Mouse (Mus musculus) myocyte (in vitro differentiated cells): Measurements from ENCODE around the gene Camk1g. TPM values are rescaled to one million over a fixed set of nuclear protein-coding genes. Genes with fewer than 3 reads are reported as not detected.

Source experiments
- H3K27me3 ChIP-seq: one replicate; pipeline ENCODE4 v1.6.1; 2011; ENCODE audit not compliant: control insufficient read depth, insufficient read depth, insufficient read length
- H3K36me3 ChIP-seq: one replicate; pipeline ENCODE4 v1.6.1; 2011; ENCODE audit not compliant: control insufficient read depth, insufficient read depth
- H3K4me2 ChIP-seq: one replicate; pipeline ENCODE4 v1.6.1; 2011; ENCODE audit warnings: low read depth, control low read depth
- H3K4me3 ChIP-seq: one replicate; pipeline ENCODE4 v1.5.1; 2011; ENCODE audit warnings: mild to moderate bottlenecking, control low read depth, moderate library complexity
- H3K79me2 ChIP-seq: one replicate; pipeline ENCODE4 v1.6.1; 2011; ENCODE audit not compliant: control insufficient read depth, insufficient read depth
- H3ac ChIP-seq: one replicate; pipeline ENCODE4 v1.6.1; 2011; ENCODE audit not compliant: control insufficient read depth, insufficient read length
- CEBPB ChIP-seq: IDR thresholded peaks from 2 replicates; pipeline ENCODE4 v1.6.1; 2011; ENCODE audit warnings: mild to moderate bottlenecking, moderate library complexity; ENCODE audit not compliant: poor library complexity, insufficient read depth, severe bottlenecking
- E2F4 ChIP-seq: IDR thresholded peaks from one replicate; pipeline ENCODE4 v1.6.1; 2011; ENCODE audit warnings: mild to moderate bottlenecking, control low read depth, moderate library complexity; ENCODE audit not compliant: insufficient read depth
- MAX ChIP-seq: IDR thresholded peaks from one replicate; pipeline ENCODE4 v1.6.1; 2011; ENCODE audit warnings: low read depth, mild to moderate bottlenecking, control low read depth
- MYOD1 ChIP-seq, 3 experiments: IDR thresholded peaks; one replicate each; pipeline ENCODE4 v1.6.1; 2011; ENCODE audit warnings: control low read depth in 2 of 3, low read depth in 2 of 3, mild to moderate bottlenecking in 2 of 3, moderate library complexity in 1 of 3; ENCODE audit not compliant: insufficient read length in 2 of 3, control insufficient read depth in 1 of 3
- MYOG ChIP-seq, 3 experiments: IDR thresholded peaks; one replicate each; pipeline ENCODE4 v1.6.1; 2011; ENCODE audit warnings: control low read depth in 2 of 3, low read depth in 2 of 3, mild to moderate bottlenecking in 2 of 3; ENCODE audit not compliant: insufficient read length in 2 of 3, control insufficient read depth in 1 of 3, insufficient read depth in 1 of 3
- POLR2A ChIP-seq: IDR thresholded peaks from one replicate; pipeline ENCODE4 v1.6.1; 2011; ENCODE audit warnings: low read depth, mild to moderate bottlenecking, control low read depth, moderate library complexity; ENCODE audit not compliant: insufficient read length
- POLR2AphosphoS2 ChIP-seq: IDR thresholded peaks from one replicate; pipeline ENCODE4 v1.6.1; 2011; ENCODE audit warnings: low read depth, control low read depth; ENCODE audit not compliant: insufficient read length
- REST ChIP-seq: IDR thresholded peaks from one replicate; pipeline ENCODE4 v1.6.1; 2011; ENCODE audit warnings: mild to moderate bottlenecking, control low read depth, moderate library complexity; ENCODE audit not compliant: insufficient read depth, insufficient read length
- SRF ChIP-seq: IDR thresholded peaks from one replicate; pipeline ENCODE4 v1.6.1; 2011; ENCODE audit warnings: low read depth; ENCODE audit not compliant: control insufficient read depth, insufficient read length
- TCF12 ChIP-seq: IDR thresholded peaks from one replicate; pipeline ENCODE4 v1.6.1; 2011; ENCODE audit warnings: mild to moderate bottlenecking, control low read depth; ENCODE audit not compliant: poor library complexity, insufficient read depth, severe bottlenecking
- TCF3 ChIP-seq: IDR thresholded peaks from one replicate; pipeline ENCODE4 v1.6.1; 2011; ENCODE audit warnings: low read depth, control low read depth; ENCODE audit not compliant: insufficient read length
- USF1 ChIP-seq: IDR thresholded peaks from one replicate; pipeline ENCODE4 v1.6.1; 2011; ENCODE audit warnings: low read depth, mild to moderate bottlenecking, control low read depth, moderate library complexity
- polyA plus RNA-seq: library from polyadenylated mRNA; unstranded; fragments of >200 nt; fragmentation: generic; extraction: Trizol; gene quantifications from one replicate; pipeline ENCODE4 v1.2.1, GENCODE M21; 2012; ENCODE audit warnings: missing spikeins

Camk1g gene
- polyA plus RNA-seq, 1 experiment: 4.1 TPM

DNA sequence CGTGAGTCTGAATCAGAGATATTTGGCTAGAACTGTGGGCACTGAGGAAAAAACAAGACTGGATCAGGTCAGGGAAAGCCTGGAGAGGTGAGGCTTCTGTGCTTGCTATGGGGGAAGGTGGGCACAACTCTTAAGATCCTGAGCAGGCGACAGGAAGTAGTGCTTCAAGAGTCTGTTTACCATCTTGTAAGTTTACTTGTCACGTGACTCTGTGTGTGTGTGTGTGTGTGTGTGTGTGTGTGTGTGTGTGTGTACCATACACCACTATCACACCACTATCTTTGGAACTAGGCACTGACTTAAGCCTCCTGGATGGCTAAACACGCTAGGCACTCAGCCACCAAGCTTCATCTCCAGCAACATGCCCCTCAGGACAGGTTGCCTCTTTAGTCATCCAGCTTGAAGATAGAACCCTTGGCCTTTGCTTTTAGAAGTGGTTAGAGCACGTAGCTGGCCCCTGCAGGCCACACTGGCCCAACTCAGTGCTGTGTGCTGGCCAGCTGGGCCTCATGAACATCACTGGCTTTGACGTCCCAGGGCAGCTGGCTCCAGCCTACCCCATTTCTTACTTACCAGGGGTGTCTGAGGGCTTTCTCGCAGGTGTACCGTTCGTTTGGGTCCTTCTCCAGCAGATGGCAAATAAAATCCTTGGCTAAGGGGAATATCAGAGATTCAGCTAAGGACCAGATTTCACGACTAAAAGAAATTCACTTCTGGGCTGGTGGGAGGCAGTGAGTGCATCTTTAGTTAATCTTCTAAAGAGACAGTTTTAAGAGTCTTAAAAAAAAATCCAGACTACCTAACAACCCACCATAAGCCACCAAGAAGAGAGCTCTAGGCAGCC, 20.2 kb downstream of the Camk1g start:
- no peak overlapping the region for H3K4me2 ChIP-seq
- H3K36me3 ChIP-seq: no peaks in the 10 kb centered on the region
- no peak overlapping the region for H3K4me3 ChIP-seq
- no peaks in the 10 kb centered on the region for H3K27me3 ChIP-seq
- no peaks in the 10 kb centered on the region for H3K79me2 ChIP-seq
- no peak overlapping the region for H3ac ChIP-seq
- TF ChIP-seq TCF12: no peak
- peak in 2 of 3 experiments; percentile 85 to 87 for TF ChIP-seq MYOD1 (IDR thresholded peaks at IDR 0.05; ENCODE audit: control insufficient read depth in 1 of 3, insufficient read length in 2 of 3, low read depth in 2 of 3)
- TF ChIP-seq MYOG (IDR thresholded peaks at IDR 0.05; ENCODE audit: control insufficient read depth in 1 of 3, insufficient read depth in 1 of 3, insufficient read length in 2 of 3, low read depth in 2 of 3): no peak
- no peak for TF ChIP-seq MAX
- no peak for TF ChIP-seq POLR2A
- TF ChIP-seq REST: no peak

DNA sequence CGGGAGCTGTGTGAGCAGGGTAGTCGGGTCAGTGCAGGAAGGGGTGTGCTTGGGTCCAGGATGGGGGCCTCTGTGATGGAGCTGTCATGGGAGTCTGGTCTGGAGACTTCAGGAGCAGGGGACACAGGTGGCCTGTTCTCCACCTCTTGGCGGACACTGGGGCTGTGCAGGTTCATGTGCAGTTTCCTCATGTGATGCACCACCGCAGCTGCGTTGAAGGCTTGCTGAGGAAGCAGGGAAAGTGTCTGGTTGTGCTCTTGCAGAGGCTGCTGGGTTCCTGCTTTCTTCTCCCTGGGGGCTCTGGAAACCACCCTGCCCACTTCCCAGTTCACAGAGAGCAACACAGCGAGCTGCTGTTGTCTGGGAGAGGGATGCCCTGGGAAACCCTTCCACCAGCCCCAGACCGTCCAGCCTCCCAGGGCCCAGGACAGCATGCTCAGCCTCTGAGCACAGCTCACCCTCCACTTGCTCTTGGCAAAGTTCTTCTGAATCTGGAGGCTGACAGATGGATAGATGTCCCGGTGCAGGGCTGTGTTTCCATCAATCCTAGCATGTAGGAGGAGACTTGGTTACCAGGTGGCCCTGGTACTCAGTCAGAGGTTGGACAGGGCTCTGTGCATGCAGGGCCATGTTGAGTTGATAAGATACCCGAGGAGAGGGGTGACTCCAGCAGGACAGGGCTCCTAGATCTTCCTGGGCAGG, 21.7 kb downstream of the Camk1g start:
- no peaks in the 10 kb centered on the region for H3K79me2 ChIP-seq
- no peak overlapping the region for H3K4me3 ChIP-seq
- TF ChIP-seq REST (no peak), MAX (no peak), TCF12 (no peak), CEBPB (no peak), TCF3 (no peak), SRF (no peak), MYOD1 (IDR thresholded peaks at IDR 0.05; ENCODE audit: control insufficient read depth in 1 of 3, insufficient read length in 2 of 3, low read depth in 2 of 3) (no peak)
- H3K27me3 ChIP-seq: no peaks in the 10 kb centered on the region
- no peak overlapping the region for H3ac ChIP-seq
- no peak overlapping the region for H3K4me2 ChIP-seq
- H3K36me3 ChIP-seq: no peaks in the 10 kb centered on the region

DNA sequence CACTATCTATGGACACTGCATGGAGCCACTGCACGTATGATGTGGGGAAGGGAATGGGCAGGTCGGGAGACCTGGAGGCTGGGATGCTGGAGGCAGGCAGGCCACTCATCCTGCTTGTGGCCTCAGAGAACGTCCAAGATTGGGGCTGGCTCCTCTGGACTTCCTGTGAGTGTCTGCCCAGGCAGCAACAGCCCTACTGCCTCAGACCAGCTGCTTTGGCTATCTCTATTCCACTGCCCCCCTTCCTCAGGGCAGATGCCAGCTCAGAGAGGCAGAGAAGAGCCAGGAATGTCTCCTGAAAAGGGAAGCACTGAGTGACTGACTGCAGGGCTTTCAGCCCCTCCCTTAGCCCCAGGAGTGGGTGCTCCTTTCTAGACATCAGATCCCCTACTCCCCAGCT, 23.2 kb downstream of the Camk1g start:
- TF ChIP-seq USF1 (no peak), E2F4 (no peak), MYOD1 (IDR thresholded peaks at IDR 0.05; ENCODE audit: control insufficient read depth in 1 of 3, insufficient read length in 2 of 3, low read depth in 2 of 3) (peak in 2 of 3 experiments; percentile 54 to 82), MYOG (IDR thresholded peaks at IDR 0.05; ENCODE audit: control insufficient read depth in 1 of 3, insufficient read depth in 1 of 3, insufficient read length in 2 of 3, low read depth in 2 of 3) (peak in 2 of 3 experiments; percentile 35 to 69), CEBPB (no peak), SRF (no peak), MAX (no peak), TCF3 (no peak), POLR2A (no peak), POLR2AphosphoS2 (no peak), REST (no peak)
- Histone ChIP-seq H3K4me2 (no peak overlapping the region), H3K4me3 (no peak overlapping the region)

DNA sequence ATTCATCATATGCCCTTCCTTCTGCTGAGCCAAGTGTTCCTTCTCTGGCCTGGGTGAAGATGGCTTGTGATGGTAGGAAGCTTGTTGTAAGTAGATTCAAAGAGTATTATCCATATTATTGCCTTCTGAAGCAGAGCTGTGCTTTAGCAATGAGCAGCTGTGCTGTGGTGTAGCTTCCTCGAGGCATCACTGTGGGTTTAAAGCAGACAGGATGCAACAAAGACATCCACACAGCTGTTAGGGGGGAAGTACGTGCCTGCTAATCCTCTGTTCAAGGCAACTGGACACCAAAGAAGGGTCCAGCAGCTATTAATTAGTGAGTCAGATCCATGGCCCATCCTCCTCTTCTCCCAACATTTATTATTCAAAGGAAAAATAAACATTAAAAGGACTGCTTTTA, 25.1 kb downstream of the Camk1g start:
- TF ChIP-seq MYOG (IDR thresholded peaks at IDR 0.05; ENCODE audit: control insufficient read depth in 1 of 3, insufficient read depth in 1 of 3, insufficient read length in 2 of 3, low read depth in 2 of 3) (peak; percentile 60 to 85 (median 68)), MAX (no peak), POLR2A (peak; percentile 17), CEBPB (peak; percentile 51; the same call in 1 of the 2 replicates), TCF12 (peak; percentile 63), TCF3 (peak; percentile 78), POLR2AphosphoS2 (no peak), MYOD1 (IDR thresholded peaks at IDR 0.05; ENCODE audit: control insufficient read depth in 1 of 3, insufficient read length in 2 of 3, low read depth in 2 of 3) (peak; percentile 61 to 98 (median 98))
- Histone ChIP-seq H3K27me3 (no peaks in the 10 kb centered on the region), H3K4me3 (no peak overlapping the region), H3K36me3 (no peaks in the 10 kb centered on the region), H3K79me2 (no peaks in the 10 kb centered on the region), H3ac (no peak overlapping the region), H3K4me2 (peak overlapping the region; percentile 44)

More for the DNA sequence above, 23.2 kb downstream of the Camk1g start:
- H3K27me3 ChIP-seq: no peaks in the 10 kb centered on the region
- no peaks in the 10 kb centered on the region for H3K36me3 ChIP-seq
- H3K79me2 ChIP-seq: no peaks in the 10 kb centered on the region
- H3ac ChIP-seq: no peak overlapping the region
